ENCODE assay signal across 8 mouse cellular contexts in the genomic region with DNA sequence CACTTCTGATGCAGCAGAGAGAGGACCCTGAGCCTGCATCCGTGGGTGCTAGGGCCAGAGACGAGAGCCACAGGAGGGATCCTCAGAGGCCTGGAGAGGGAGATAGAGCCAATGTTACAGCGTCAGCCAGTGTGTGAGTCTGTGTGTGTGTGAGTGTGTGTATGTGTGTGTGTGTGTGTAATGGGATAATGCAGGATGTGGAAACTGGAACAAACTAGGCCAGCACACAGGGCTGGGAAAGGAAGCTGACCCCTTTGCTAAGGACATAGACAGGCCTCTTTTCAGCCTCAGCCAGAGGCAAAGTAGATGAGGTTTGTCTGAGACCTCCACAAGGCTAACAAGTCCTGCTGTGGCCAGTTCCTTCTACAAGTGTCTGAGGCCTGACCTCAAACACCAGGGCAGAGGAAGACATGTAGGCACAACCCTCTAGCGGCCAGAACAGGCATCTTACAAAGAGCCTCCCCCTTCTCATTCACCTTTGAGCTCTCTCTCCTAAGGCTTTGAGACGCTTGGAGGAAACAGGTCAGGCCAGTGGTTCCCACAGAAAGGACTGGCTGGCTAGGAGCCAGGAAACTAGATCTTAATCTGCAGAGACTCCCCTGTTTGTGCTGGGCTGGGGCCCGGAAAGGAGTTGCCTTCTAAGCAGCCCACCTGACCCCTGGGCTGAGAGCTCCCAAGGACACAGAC. TPM values are rescaled to one million over a fixed set of nuclear protein-coding genes. Genes with fewer than 3 reads are reported as not detected.
DNase-seq lines count a peak whose midpoint lies in the region; ATAC-seq lines count a peak whose summit lies in the region.

No protein-coding gene starts in this region.

- H3K4me3 ChIP-seq in kidney, embryonic 15.5 days (replicated peaks): no peak overlapping the region

- no peaks in the 10 kb centered on the region for H3K9me3 ChIP-seq in kidney, embryonic 15.5 days (replicated peaks)

- peaks cover 42% of the 10 kb centered on the region for H3K4me1 ChIP-seq in kidney, embryonic 15.5 days

- no peaks in the 10 kb centered on the region for H3K36me3 ChIP-seq in kidney, embryonic 15.5 days

- H3K4me2 ChIP-seq in kidney, embryonic 15.5 days: no peak overlapping the region

- peak; percentile 84 for ATAC-seq in kidney, embryonic 15.5 days (replicated peaks; ENCODE audit: low FRiP score)

- WGBS in kidney, embryonic 15.5 days: 25% methylated on average over 6 of the region's 6 CpGs

- peak; percentile 67 for DNase-seq in embryo, embryonic 10 days (ENCODE audit: low spot score)
- no peak for DNase-seq in embryo, embryonic 9.5 days (ENCODE audit: extremely low spot score)
- peak; percentile 63 for DNase-seq in ZHBTc4 (ENCODE audit: low read depth, low spot score)
- DNase-seq in heart, adult 8-10 months (ENCODE audit: low spot score): peak; percentile 77
- peak; percentile 60 to 62 for DNase-seq in lung, postnatal 4 days
- peak; percentile 80 to 82 for DNase-seq in urinary bladder, postnatal 36 days (ENCODE audit: low spot score in 2 of 2)
- no peak for DNase-seq in right cerebral cortex, postnatal 10 days (ENCODE audit: low spot score in 2 of 2)

- H3K27ac ChIP-seq in kidney, embryonic 15.5 days: peak overlapping the region; percentile 79

- H3K27me3 ChIP-seq in kidney, embryonic 15.5 days: no peaks in the 10 kb centered on the region

- no peak overlapping the region for H3K9ac ChIP-seq in kidney, embryonic 15.5 days

RNA-seq across cellular contexts. Expression of a gene that starts 35.1 kb away (rescaled TPM):
- 1 to 10 TPM; 1.8 to 2.4 (median 2.1) TPM for total RNA-seq in heart, adult 8-10 months (2022)
- polyA plus RNA-seq in kidney, embryonic 15.5 days (2015; fragmentation: Nextera tagmentation; extraction: Ambion mirVana): 4.9 and 5.5 TPM in 2 replicates

Comparison
In these comparisons a context has a peak if more than half of its experiments do, and no peak if none do; other contexts are left out.
1. DNase-seq: peak in embryo, embryonic 10 days (single experiment), ZHBTc4 (single experiment), heart, adult 8-10 months (single experiment), lung, postnatal 4 days (2 of 2) and urinary bladder, postnatal 36 days (2 of 2); none in embryo, embryonic 9.5 days (single experiment) and right cerebral cortex, postnatal 10 days (0 of 2).